Mouse (Mus musculus) MN1 (cell line): ENCODE measurements at regions not wholly inside any gene's neighbourhood (a gene's known extent, or its start where the extent isn't known, plus 50 kb on each side); places are given as distances from the start of the nearest gene placed in this dataset.
A peak's percentile ranks its signal among the peaks of the same experiment; 100 is the strongest.

Source experiments
- DNase-seq: peaks from one replicate; pipeline ENCODE4 v3.0.0-alpha.2; 2016; ENCODE audit warnings: low spot score

- no peak for DNase-seq
Observed at GRCm38 (mm10) chr13:6255728-6256496, 292.0 kb upstream of the Pitrm1 start.

- no peak for DNase-seq
Observed at GRCm38 (mm10) chr13:6258456-6258855, 289.5 kb upstream of the Pitrm1 start.

- no peak for DNase-seq
Observed at GRCm38 (mm10) chr13:6260321-6260865, 287.6 kb upstream of the Pitrm1 start.

GRCm38 (mm10) chr13:6261458-6261857 is 286.5 kb upstream of the Pitrm1 start:
- no peak for DNase-seq

GRCm38 (mm10) chr13:6270546-6270945 is 277.4 kb upstream of the Pitrm1 start:
- no peak for DNase-seq

GRCm38 (mm10) chr13:6272932-6273331 is 275.0 kb upstream of the Pitrm1 start:
- no peak for DNase-seq

- no peak for DNase-seq
Observed at GRCm38 (mm10) chr13:6280073-6280472, 267.9 kb upstream of the Pitrm1 start.

- DNase-seq = no peak
Observed at GRCm38 (mm10) chr13:6288109-6288508, 259.8 kb upstream of the Pitrm1 start.

GRCm38 (mm10) chr13:6292098-6292497 is 255.9 kb upstream of the Pitrm1 start:
- no peak for DNase-seq

GRCm38 (mm10) chr13:6305718-6306117 is 242.2 kb upstream of the Pitrm1 start:
- DNase-seq = no peak

GRCm38 (mm10) chr13:6306616-6306988 is 241.3 kb upstream of the Pitrm1 start:
- DNase-seq = no peak

GRCm38 (mm10) chr13:6306989-6307917 is 240.7 kb upstream of the Pitrm1 start:
- peak; percentile 34 for DNase-seq

- DNase-seq = no peak
Observed at GRCm38 (mm10) chr13:6316201-6316600, 231.7 kb upstream of the Pitrm1 start.

GRCm38 (mm10) chr13:6323948-6324347 is 224.0 kb upstream of the Pitrm1 start:
- no peak for DNase-seq

GRCm38 (mm10) chr13:6330320-6330950 is 217.5 kb upstream of the Pitrm1 start:
- no peak for DNase-seq

GRCm38 (mm10) chr13:6340157-6340556 is 207.8 kb upstream of the Pitrm1 start:
- no peak for DNase-seq

- no peak for DNase-seq
Observed at GRCm38 (mm10) chr13:6341102-6341737, 206.7 kb upstream of the Pitrm1 start.

GRCm38 (mm10) chr13:6365169-6365568 is 182.8 kb upstream of the Pitrm1 start:
- DNase-seq = peak; percentile 62

- DNase-seq = no peak
Observed at GRCm38 (mm10) chr13:6367661-6368060, 180.3 kb upstream of the Pitrm1 start.

GRCm38 (mm10) chr13:6374570-6375173 is 173.3 kb upstream of the Pitrm1 start:
- DNase-seq = no peak

GRCm38 (mm10) chr13:6377919-6378318 is 170.0 kb upstream of the Pitrm1 start:
- DNase-seq = no peak
